Comparison of ENCODE assay signal across 30 mouse cellular contexts in genomic region chr12:31574506-31574905, GRCm38 (mm10). TPM values are rescaled to one million over a fixed set of nuclear protein-coding genes. Genes with fewer than 3 reads are reported as not detected.
A peak's percentile ranks its signal among the peaks of the same experiment; 100 is the strongest.
DNase-seq lines count a peak whose midpoint lies in the region; TF ChIP-seq lines count a peak whose summit lies in the region.
"Had no signal": no experiment of that assay in that cellular context is flagged by ENCODE, and none has a peak within 500 bp of the region (broad histone marks: within the 10 kb centered on the region; RNA-seq: fewer than 3 reads in every experiment).

No protein-coding gene starts in this region.

- H3K27me3 ChIP-seq in kidney, adult 2 months (replicated peaks; ENCODE audit: control insufficient read depth, insufficient read depth, low read length): no peaks in the 10 kb centered on the region; the same call in 1 of the 2 replicates
- H3K27me3 ChIP-seq: CH12.LX; embryonic facial prominence, embryonic 15.5 days; forebrain, embryonic 12.5 days; Patski had no signal

- TF ChIP-seq POLR2A in kidney, adult 2 months (IDR thresholded peaks at IDR 0.05; ENCODE audit: low read depth, low read length): no peak

- TF ChIP-seq CTCF in kidney, adult 2 months (conservative IDR thresholded peaks at IDR 0.05; ENCODE audit: insufficient read depth, insufficient read length, low read depth, low read length): no peak

- DNase-seq in 3134 (ENCODE audit: extremely low read depth, insufficient read length, low spot score): peak; percentile 41
- peak; percentile 85 for DNase-seq in 3T3-L1 (ENCODE audit: low read depth, low spot score)
- DNase-seq in MN1 (ENCODE audit: low spot score): peak; percentile 55
- peak; percentile 52 for DNase-seq in brain, adult 2 months (ENCODE audit: low read depth, low spot score)
- no peak for DNase-seq in spleen, postnatal 10 days (ENCODE audit: low spot score in 2 of 2)
- DNase-seq in kidney, adult 2 months: no peak
- DNase-seq in lung, postnatal 4 days: no peak
- DNase-seq in adrenal gland, postnatal 14 days: no peak
- DNase-seq: adrenal gland, adult 8-10 months; adrenal gland, postnatal 25 days; B cell, adult 2 months; cerebellum, adult 11-12 months; cerebellum, adult 2 months; cerebellum, adult 9-11 months; cerebellum, postnatal 14 days; cerebellum, postnatal 36 days; embryo, embryonic 11 days had no signal

- no peaks in the 10 kb centered on the region for H3K36me3 ChIP-seq in kidney, adult 2 months (ENCODE audit: control insufficient read depth, insufficient read depth, low read length)
- H3K36me3 ChIP-seq: embryonic facial prominence, embryonic 13.5 days; embryonic facial prominence, embryonic 15.5 days; forebrain, embryonic 10.5 days; forebrain, embryonic 12.5 days; G1E had no signal

- H3K27ac ChIP-seq in kidney, adult 2 months (ENCODE audit: insufficient read depth, low read depth, low read length): no peak overlapping the region
- H3K27ac ChIP-seq: embryonic facial prominence, embryonic 13.5 days; embryonic facial prominence, embryonic 15.5 days; forebrain, embryonic 10.5 days; forebrain, embryonic 12.5 days had no signal

- H3K4me3 ChIP-seq in kidney, adult 2 months (ENCODE audit: insufficient read depth, low read depth, low read length): no peak overlapping the region
- H3K4me3 ChIP-seq: embryonic facial prominence, embryonic 13.5 days; embryonic facial prominence, embryonic 15.5 days; erythroblast, embryonic 14.5 days; forebrain, embryonic 10.5 days; forebrain, embryonic 12.5 days had no signal

- WGBS in kidney, adult 2 months: 87% methylated on average over 5 of the region's 5 CpGs

- H3K4me1 ChIP-seq in kidney, adult 2 months (ENCODE audit: control insufficient read depth, insufficient read depth, low read length): no peaks in the 10 kb centered on the region
- H3K4me1 ChIP-seq: embryonic facial prominence, embryonic 13.5 days; embryonic facial prominence, embryonic 15.5 days; forebrain, embryonic 10.5 days; forebrain, embryonic 12.5 days had no signal

RNA-seq across cellular contexts. Expression of gene Slc26a4, which starts 14.7 kb away (rescaled TPM):
- 34.5 and 37.8 TPM in 2 replicates for polyA plus RNA-seq in kidney, adult 2 months (2012; rRNA removed)
- 4.0 and 4.6 TPM in 2 replicates for total RNA-seq in adrenal gland, postnatal 14 days (2021)
- total RNA-seq: CH12.LX; common myeloid progenitor, adult 5-6 weeks had no signal
- polyA plus RNA-seq: activated CD4-positive, CD25-positive, alpha-beta regulatory T cell, adult 4 months; CD4-positive, CD25-positive, alpha-beta regulatory T cell, adult 4 months; cerebellum, adult 2 months; embryonic facial prominence, embryonic 11.5 days; embryonic facial prominence, embryonic 13.5 days; erythroblast, embryonic 14.5 days; forebrain, embryonic 10.5 days; forebrain, embryonic 12.5 days; forebrain, embryonic 16.5 days; G1E had no signal

RNA-seq across cellular contexts. Expression of gene Bcap29, which starts 60.0 kb away (rescaled TPM):
- polyA plus RNA-seq in kidney, adult 2 months (2012; rRNA removed): 2.4 and 4.7 TPM in 2 replicates
- total RNA-seq in adrenal gland, postnatal 14 days (2021): 20.0 and 23.2 TPM in 2 replicates

Comparison
In these comparisons a context has a peak if more than half of its experiments do, and no peak if none do; other contexts are left out.
1. DNase-seq: peak in 3134 (single experiment), 3T3-L1 (single experiment), MN1 (single experiment) and brain, adult 2 months (single experiment); none in spleen, postnatal 10 days (0 of 2), kidney, adult 2 months (single experiment), lung, postnatal 4 days (0 of 2) and adrenal gland, postnatal 14 days (single experiment).